Mouse (Mus musculus) heart, embryonic 16.5 days (tissue): ENCODE results near the gene Clic4. TPM values are rescaled to one million over a fixed set of nuclear protein-coding genes. Genes with fewer than 3 reads are reported as not detected.
"Not testable (repeated sequence)": the region's sequence is repeated elsewhere in the genome, so short reads cannot be mapped to it uniquely, and the experiment has no call there.

Experiments
- ATAC-seq: fragments of 200-750 bp; cut with Nextera tagmentation; replicated peaks from 2 replicates; pipeline ENCODE4 v1.8.0; 2017; ENCODE audit warnings: moderate number of reproducible peaks; ENCODE audit not compliant: insufficient read depth, low FRiP score; ENCODE audit errors: extremely low read depth
- H3K27ac ChIP-seq: fragments of 300-500 bp; sonication (generic); 2 replicates; pipeline ENCODE4 v1.5.1; 2014; ENCODE audit warnings: mild to moderate bottlenecking, low read length, control low read depth, moderate library complexity
- H3K27me3 ChIP-seq: fragments of 300-500 bp; sonication (generic); 2 replicates; pipeline ENCODE4 v1.6.1; 2014; ENCODE audit warnings: low read length, mixed read lengths; ENCODE audit not compliant: control insufficient read depth, insufficient read depth
- H3K36me3 ChIP-seq: fragments of 300-500 bp; sonication (generic); 2 replicates; pipeline ENCODE4 v1.6.1; 2014; ENCODE audit not compliant: control insufficient read depth, insufficient read depth
- H3K4me1 ChIP-seq: fragments of 300-500 bp; sonication (generic); 2 replicates; pipeline ENCODE4 v1.6.1; 2014; ENCODE audit warnings: low read length, mixed read lengths; ENCODE audit not compliant: control insufficient read depth, insufficient read depth
- H3K4me2 ChIP-seq: fragments of 300-500 bp; sonication (generic); 2 replicates; pipeline ENCODE4 v1.6.1; 2014; ENCODE audit warnings: low read depth, mild to moderate bottlenecking, control low read depth, low read length
- H3K4me3 ChIP-seq: fragments of 300-500 bp; sonication (generic); 2 replicates; pipeline ENCODE4 v1.5.1; 2014; ENCODE audit warnings: mild to moderate bottlenecking, control low read depth, low read length
- H3K9ac ChIP-seq: fragments of 300-500 bp; sonication (generic); 2 replicates; pipeline ENCODE4 v1.6.1; 2014; ENCODE audit warnings: low read length, control low read depth
- H3K9me3 ChIP-seq: fragments of 300-500 bp; sonication (generic); replicated peaks from 2 replicates; pipeline ENCODE4 v1.6.1; 2016; ENCODE audit warnings: low read length; ENCODE audit not compliant: control insufficient read depth
- WGBS: fragments of 180-500 bp; shearing (Covaris S2); extraction: QIAGEN DNeasy Blood & Tissue Kit; methylation state at CpG from one replicate; pipeline ENCODE4 v1.1.7; 2014; 5-methylcytosine and 5-hydroxymethylcytosine counted together
- polyA plus RNA-seq: library from polyadenylated mRNA; unstranded; fragments of >200 nt; fragmentation: Nextera tagmentation; extraction: Ambion mirVana; gene quantifications from 2 replicates; pipeline ENCODE4 v1.2.1, GENCODE M21; 2015

Gene Clic4
- polyA plus RNA-seq, 1 experiment from 2014 or later, result 289 TPM

DNA sequence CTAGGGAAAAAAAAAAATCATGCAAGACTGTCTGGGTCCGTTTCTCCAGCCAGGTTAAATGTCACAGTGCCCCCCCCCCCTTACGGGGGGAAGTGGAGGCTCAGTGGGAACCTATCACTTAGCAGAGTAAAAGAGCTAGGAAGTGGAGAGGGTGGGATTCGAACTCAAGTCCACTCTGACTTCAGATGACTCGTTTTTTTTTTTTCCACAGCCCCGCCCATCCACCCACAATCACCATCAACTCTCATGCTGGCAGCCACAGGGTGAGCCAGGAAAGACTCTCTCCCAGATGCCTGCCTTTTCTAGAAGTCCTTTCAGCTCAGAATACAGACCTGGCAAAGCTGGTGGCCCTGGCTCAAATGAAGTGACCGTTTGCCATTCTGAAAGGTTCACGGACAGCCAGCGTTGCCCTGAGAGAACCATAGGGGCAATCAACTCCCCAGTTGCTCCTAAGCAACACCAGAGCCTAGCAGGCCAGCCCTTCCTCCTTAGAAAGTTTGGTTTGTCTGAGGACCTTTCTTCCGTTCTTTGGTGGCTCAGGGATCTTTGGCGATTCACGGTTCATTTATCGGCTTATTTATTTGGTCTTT, 13.5 kb upstream of the Clic4 start:
- Histone ChIP-seq H3K4me1 (peaks cover 23% of the 10 kb centered on the region), H3K9ac (peak overlapping the region; percentile 62; the same call in 1 of the 2 replicates), H3K36me3 (no peaks in the 10 kb centered on the region), H3K27ac (peak overlapping the region; percentile 83), H3K9me3 (no peaks in the 10 kb centered on the region), H3K4me2 (no peak overlapping the region), H3K27me3 (no peaks in the 10 kb centered on the region), H3K4me3 (no peak overlapping the region)
- ATAC-seq, result no peak
- WGBS, result 58% methylated on average over 12 of the region's 12 CpGs

DNA sequence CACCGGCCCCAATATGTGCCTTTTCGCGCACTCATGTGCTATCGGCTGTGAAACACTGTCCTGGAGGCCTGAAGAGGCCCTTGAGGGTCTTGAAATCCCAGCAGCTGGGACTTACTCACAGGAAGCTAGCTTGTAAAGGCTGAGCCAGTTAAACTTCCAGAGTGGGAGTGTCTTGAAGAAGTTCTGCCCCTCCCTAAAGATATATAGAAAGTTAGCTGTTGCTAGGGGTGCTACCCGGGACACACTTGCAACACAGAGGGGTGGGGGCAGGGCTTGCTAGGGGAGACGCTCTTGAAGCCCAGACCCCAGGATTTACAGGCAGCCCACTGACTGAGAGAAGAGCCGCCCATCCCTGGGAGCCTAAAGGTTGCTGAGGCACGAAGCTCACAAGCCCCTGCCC, 12.8 kb upstream of the Clic4 start:
- no peak for ATAC-seq

DNA sequence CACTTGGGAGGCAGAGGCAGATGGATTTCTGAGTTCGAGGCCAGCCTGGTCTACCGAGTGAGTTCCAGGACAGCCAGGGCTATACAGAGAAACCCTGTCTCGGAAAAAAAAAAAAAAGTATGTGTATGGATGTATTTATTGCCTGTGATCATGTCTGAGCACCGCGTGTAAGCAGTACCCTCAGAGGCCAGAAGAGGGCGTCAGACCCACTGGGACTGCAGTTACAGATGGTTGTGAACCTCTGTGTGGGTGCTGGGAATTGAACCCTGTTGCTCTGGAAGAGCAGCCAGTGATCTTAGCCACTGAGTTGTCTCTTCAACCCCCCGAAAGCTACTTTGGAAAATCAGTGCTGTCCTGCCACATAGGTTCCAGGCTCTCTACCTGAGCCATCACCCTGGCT, 11.3 kb upstream of the Clic4 start:
- no peak overlapping the region for H3K4me2 ChIP-seq
- H3K4me1 ChIP-seq, result peaks cover 23% of the 10 kb centered on the region
- no peak overlapping the region for H3K4me3 ChIP-seq
- no peak overlapping the region for H3K9ac ChIP-seq
- no peaks in the 10 kb centered on the region for H3K36me3 ChIP-seq
- ATAC-seq, result no peak
- H3K9me3 ChIP-seq, result no peaks in the 10 kb centered on the region
- 82% methylated on average over 7 of the region's 7 CpGs for WGBS
- H3K27ac ChIP-seq, result no peak overlapping the region
- no peaks in the 10 kb centered on the region for H3K27me3 ChIP-seq

More for the DNA sequence above, 12.8 kb upstream of the Clic4 start:
- no peak overlapping the region for H3K4me2 ChIP-seq
- no peak overlapping the region for H3K27ac ChIP-seq
- 56% methylated on average over 8 of the region's 8 CpGs for WGBS
- H3K9me3 ChIP-seq, result no peaks in the 10 kb centered on the region
- no peaks in the 10 kb centered on the region for H3K27me3 ChIP-seq
- peaks cover 23% of the 10 kb centered on the region for H3K4me1 ChIP-seq
- no peak overlapping the region for H3K4me3 ChIP-seq
- no peaks in the 10 kb centered on the region for H3K36me3 ChIP-seq
- H3K9ac ChIP-seq, result no peak overlapping the region

DNA sequence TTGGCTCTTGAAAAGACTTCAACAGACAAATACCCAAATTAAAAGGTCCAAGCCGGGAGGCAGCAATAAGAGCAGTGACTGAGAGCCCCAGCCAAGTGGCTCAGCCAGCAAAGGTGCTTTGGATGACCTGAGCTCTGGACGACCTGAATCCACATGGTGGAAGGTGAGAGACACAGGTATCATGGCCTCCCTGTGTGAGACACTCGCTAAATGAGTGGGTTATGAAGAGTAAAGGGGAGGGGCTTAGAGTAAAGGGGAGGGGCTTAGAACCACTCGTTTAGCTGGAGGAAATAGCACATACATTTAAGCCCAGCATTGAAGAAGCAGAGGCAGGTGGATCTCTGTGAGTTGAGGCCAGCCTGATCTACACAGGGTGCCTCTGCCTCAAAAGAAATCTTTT, 10.8 kb upstream of the Clic4 start:
- no peak for ATAC-seq
- Histone ChIP-seq H3K4me3 (no peak overlapping the region), H3K36me3 (no peaks in the 10 kb centered on the region), H3K27ac (no peak overlapping the region), H3K27me3 (no peaks in the 10 kb centered on the region), H3K9me3 (no peaks in the 10 kb centered on the region), H3K9ac (no peak overlapping the region), H3K4me1 (peaks cover 23% of the 10 kb centered on the region), H3K4me2 (no peak overlapping the region)
- 69% methylated on average over 4 of the region's 4 CpGs for WGBS

DNA sequence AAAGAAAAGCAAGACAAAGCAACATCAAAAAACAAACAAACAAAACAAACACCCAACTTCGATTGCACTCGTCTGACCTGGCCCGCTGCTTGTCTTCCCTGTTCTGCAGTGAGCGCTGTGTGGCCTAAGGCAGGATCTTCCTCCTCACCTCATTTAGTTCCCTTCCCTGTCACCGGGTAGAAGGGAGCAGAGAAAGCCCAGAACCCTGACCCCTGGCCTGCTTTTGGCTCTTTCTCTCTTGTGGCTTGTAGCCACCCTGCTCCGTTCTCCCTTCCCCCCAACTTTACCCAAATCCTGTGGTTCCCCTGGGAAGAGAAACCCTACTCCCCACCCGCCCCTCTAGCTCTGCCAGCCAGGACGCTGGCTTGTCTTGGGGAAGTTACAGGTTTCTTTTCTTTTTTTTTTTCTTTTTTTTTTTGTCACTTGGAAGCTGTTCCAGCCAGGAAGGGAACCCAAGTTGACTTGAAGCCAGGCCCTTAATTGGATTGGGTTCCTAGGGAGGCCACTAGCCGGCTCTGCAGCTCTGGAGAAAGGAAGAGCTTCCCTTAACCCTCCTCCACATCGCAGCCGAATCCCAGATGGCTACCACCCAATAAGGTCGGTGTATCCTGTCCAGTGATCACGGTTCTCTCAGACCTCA, 10.2 kb upstream of the Clic4 start:
- Histone ChIP-seq H3K4me2 (no peak overlapping the region), H3K9me3 (no peaks in the 10 kb centered on the region), H3K27ac (peak overlapping the region; percentile 30; the same call in 1 of the 2 replicates), H3K27me3 (no peaks in the 10 kb centered on the region), H3K36me3 (no peaks in the 10 kb centered on the region), H3K4me3 (no peak overlapping the region), H3K9ac (no peak overlapping the region), H3K4me1 (peaks cover 21% of the 10 kb centered on the region)
- 0 out of 2 replicates have a peak, but pooled peaks have one; percentile 20 for ATAC-seq
- 54% methylated on average over 13 of the region's 13 CpGs for WGBS

DNA sequence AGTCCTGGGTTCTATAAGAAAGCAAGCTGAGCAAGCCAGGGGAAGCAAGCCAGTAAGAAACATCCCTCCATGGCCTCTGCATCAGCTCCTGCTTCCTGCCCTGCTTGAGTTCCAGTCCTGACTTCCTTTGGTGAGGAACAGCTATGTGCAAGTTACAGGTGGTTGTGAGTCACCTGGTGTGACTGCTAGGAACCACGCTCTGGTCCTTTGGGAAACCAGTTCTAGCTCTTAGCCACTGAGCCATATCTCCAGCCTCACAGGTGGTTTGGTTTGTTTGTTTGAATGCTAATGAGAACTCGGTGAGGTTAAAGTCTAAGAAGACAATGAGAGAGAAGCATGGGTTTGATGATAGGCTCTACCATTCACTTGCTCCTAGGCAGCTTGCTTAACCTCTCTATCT, 7.4 kb upstream of the Clic4 start:
- not testable (repeated sequence) for H3K27me3 ChIP-seq, H3K9ac ChIP-seq, H3K4me1 ChIP-seq, H3K4me3 ChIP-seq, H3K27ac ChIP-seq, H3K36me3 ChIP-seq, ATAC-seq, H3K9me3 ChIP-seq, H3K4me2 ChIP-seq
- WGBS, result 75% methylated on average over 2 of the region's 2 CpGs

DNA sequence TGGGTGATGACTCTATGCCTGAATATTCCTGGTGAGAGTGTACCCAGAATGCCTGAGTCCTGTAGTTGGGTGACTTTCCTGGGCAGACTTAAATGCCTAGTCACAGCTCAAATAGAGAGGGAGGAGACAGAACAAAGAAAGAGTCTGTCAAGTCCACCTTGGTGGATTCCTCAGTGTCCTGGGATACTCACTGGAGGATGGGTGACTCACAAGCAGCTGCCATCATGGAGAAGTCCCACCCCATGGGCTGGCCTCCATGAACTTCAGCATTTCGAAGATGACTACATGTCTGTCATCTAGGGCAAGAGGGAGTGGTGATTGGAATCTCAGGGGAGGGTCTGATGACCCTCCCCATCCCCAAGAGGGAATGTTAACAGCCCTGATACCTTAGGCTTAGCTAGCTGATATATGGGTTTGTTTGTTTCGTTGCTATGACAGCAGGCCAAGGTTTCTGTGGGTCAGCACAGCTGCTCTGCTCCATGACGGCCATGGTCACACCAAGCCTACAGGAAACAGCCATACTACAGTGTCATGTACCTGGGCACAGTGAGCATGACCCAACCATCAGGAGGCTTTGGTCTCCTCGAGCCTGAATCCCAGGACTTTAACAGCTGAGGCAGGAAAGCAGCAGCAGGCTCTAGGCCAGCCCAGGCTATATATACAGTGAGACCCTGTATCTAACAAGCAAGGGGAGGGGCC, 4.2 kb upstream of the Clic4 start:
- no peak overlapping the region for H3K4me3 ChIP-seq
- no peaks in the 10 kb centered on the region for H3K27me3 ChIP-seq
- H3K4me2 ChIP-seq, result no peak overlapping the region
- WGBS, result 39% methylated on average over 4 of the region's 4 CpGs
- ATAC-seq, result no peak
- H3K4me1 ChIP-seq, result peaks cover 9% of the 10 kb centered on the region
- no peak overlapping the region for H3K9ac ChIP-seq
- H3K36me3 ChIP-seq, result no peaks in the 10 kb centered on the region
- no peak overlapping the region for H3K27ac ChIP-seq
- H3K9me3 ChIP-seq, result no peaks in the 10 kb centered on the region

DNA sequence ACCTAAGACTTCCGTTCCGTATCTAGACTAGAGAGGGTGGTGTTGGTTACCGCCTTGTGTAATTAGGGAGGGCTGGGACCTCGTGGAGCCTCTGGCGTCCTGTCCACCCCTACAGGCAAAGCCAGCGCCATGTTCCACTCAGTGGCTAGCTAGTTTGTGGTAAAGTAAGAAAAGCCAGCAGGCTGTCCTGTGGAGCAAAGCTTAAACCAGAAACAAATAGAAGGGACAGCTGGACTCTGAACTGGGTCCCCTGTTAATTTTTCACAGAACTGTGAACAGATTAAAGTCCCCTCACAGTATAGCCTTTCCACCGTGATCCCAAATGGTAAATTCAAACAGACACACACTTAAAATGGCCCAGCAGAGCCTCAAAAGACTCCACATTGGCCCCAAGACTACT, 2.1 kb upstream of the Clic4 start:
- H3K4me3 ChIP-seq, result no peak overlapping the region
- H3K4me1 ChIP-seq, result peaks cover 19% of the 10 kb centered on the region
- H3K27me3 ChIP-seq, result no peaks in the 10 kb centered on the region
- H3K4me2 ChIP-seq, result no peak overlapping the region
- H3K36me3 ChIP-seq, result no peaks in the 10 kb centered on the region
- 85% methylated on average over 7 of the region's 7 CpGs for WGBS
- ATAC-seq, result no peak
- H3K9ac ChIP-seq, result no peak overlapping the region
- H3K9me3 ChIP-seq, result no peaks in the 10 kb centered on the region
- H3K27ac ChIP-seq, result no peak overlapping the region

DNA sequence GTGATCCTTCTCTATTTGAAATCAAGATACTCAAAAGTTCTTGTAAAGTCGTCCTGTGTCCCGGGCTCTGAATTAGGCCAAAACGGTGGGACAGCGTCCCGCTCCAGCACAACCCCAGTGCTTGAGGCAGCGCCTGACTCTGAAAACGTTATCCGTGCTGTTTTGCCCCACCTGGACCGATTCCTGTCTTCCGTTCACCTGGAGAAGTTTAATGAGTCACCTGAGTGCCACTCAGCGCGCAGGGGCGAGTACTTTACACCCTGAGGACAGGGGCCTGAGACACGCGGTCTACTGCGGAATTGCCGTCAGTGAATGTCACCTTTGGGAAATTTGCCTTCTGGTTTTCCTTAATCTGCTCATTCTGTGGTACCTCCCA, 681 bp upstream of the Clic4 start:
- peak overlapping the region; percentile 73 for H3K4me2 ChIP-seq
- H3K36me3 ChIP-seq, result no peaks in the 10 kb centered on the region
- no peak for ATAC-seq
- H3K9ac ChIP-seq, result peak overlapping the region; percentile 75
- 6% methylated on average over 17 of the region's 17 CpGs for WGBS
- H3K9me3 ChIP-seq, result no peaks in the 10 kb centered on the region
- no peaks in the 10 kb centered on the region for H3K27me3 ChIP-seq
- peaks cover 31% of the 10 kb centered on the region for H3K4me1 ChIP-seq
- peak overlapping the region; percentile 85 for H3K27ac ChIP-seq
- H3K4me3 ChIP-seq, result peak overlapping the region; percentile 52
